Mouse (Mus musculus) neural tube, embryonic 12.5 days (tissue): Measurements from ENCODE around the gene Stoml1. TPM values are rescaled to one million over a fixed set of nuclear protein-coding genes. Genes with fewer than 3 reads are reported as not detected.
"Not testable (repeated sequence)": the region's sequence is repeated elsewhere in the genome, so short reads cannot be mapped to it uniquely, and the experiment has no call there.

Experiments
- ATAC-seq: fragments of 200-750 bp; cut with Nextera tagmentation; 2 replicates; pipeline ENCODE4 v1.8.0; 2017; ENCODE audit warnings: low read depth, mild to moderate bottlenecking, moderate TSS enrichment, moderate library complexity; ENCODE audit not compliant: low FRiP score
- H3K27ac ChIP-seq: fragments of 300-500 bp; sonication (generic); 2 replicates; pipeline ENCODE4 v1.5.1; 2016
- H3K27me3 ChIP-seq: fragments of 300-500 bp; sonication (generic); replicated peaks from 2 replicates; pipeline ENCODE4 v1.6.1; 2016; ENCODE audit warnings: mild to moderate bottlenecking
- H3K36me3 ChIP-seq: fragments of 300-500 bp; sonication (generic); 2 replicates; pipeline ENCODE4 v1.6.1; 2016; ENCODE audit warnings: mild to moderate bottlenecking
- H3K4me1 ChIP-seq: fragments of 300-500 bp; sonication (generic); 2 replicates; pipeline ENCODE4 v1.6.1; 2016
- H3K4me2 ChIP-seq: fragments of 300-500 bp; sonication (generic); replicated peaks from 2 replicates; pipeline ENCODE4 v1.6.1; 2016; ENCODE audit warnings: mild to moderate bottlenecking
- H3K4me3 ChIP-seq: fragments of 300-500 bp; sonication (generic); 2 replicates; pipeline ENCODE4 v1.5.1; 2016
- H3K9ac ChIP-seq: fragments of 300-500 bp; sonication (generic); 2 replicates; pipeline ENCODE4 v1.6.1; 2016; ENCODE audit warnings: mild to moderate bottlenecking
- H3K9me3 ChIP-seq: fragments of 300-500 bp; sonication (generic); 2 replicates; pipeline ENCODE4 v1.6.1; 2016; ENCODE audit warnings: mild to moderate bottlenecking
- WGBS: fragments of 180-500 bp; shearing (Covaris S2); methylation state at CpG from one replicate; pipeline ENCODE4 v1.1.7; 2016; 5-methylcytosine and 5-hydroxymethylcytosine counted together
- polyA plus RNA-seq: library from polyadenylated mRNA; unstranded; fragments of >200 nt; fragmentation: Nextera tagmentation; extraction: Ambion mirVana; gene quantifications from 2 replicates; pipeline ENCODE4 v1.2.1, GENCODE M21; 2016

Gene Stoml1
- polyA plus RNA-seq, 1 experiment from 2014 or later = 62.6 TPM

DNA sequence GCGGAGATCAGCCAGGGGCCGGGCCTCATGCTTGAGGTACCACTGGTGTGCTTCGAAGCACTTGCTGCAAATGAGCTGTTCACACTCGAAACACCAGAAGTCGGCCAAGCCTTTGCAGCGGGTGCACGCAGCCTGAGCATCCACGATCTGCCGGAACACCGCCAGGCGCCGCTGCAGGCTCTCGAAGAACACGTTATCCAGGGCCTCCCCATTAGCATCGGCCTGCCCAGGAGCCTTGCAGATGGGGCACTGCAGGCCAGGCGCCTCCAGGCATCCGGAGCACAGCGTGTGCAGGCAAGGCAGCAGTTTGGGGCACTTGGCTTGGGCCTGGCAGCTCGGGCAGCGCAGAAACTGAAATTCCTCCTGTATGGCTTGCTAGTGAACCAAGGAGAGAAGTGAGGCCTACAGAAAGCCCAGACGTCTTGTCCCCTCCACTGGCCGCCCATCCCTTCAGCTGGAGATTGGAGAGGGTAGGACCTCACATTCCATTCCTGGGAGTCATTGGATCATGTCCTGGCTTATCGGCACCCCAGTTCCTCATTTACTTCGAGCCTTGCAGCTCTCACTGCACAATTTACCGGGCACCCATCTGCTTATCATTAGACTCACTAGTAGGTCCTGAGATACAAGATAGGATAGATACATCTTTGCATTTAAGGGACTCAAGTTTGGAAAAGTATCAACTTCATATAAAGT, 5.8 kb upstream of the Stoml1 start:
- no peaks in the 10 kb centered on the region for H3K9me3 ChIP-seq
- H3K27me3 ChIP-seq = no peaks in the 10 kb centered on the region
- peak overlapping the region; percentile 46 for H3K4me2 ChIP-seq
- H3K36me3 ChIP-seq = no peaks in the 10 kb centered on the region
- 16% methylated on average over 25 of the region's 25 CpGs for WGBS
- peak; percentile 84; the same call in 1 of the 2 replicates for ATAC-seq
- H3K4me1 ChIP-seq = peaks cover 18% of the 10 kb centered on the region
- no peak overlapping the region for H3K4me3 ChIP-seq
- H3K9ac ChIP-seq = peak overlapping the region; percentile 42; the same call in 1 of the 2 replicates
- no peak overlapping the region for H3K27ac ChIP-seq

DNA sequence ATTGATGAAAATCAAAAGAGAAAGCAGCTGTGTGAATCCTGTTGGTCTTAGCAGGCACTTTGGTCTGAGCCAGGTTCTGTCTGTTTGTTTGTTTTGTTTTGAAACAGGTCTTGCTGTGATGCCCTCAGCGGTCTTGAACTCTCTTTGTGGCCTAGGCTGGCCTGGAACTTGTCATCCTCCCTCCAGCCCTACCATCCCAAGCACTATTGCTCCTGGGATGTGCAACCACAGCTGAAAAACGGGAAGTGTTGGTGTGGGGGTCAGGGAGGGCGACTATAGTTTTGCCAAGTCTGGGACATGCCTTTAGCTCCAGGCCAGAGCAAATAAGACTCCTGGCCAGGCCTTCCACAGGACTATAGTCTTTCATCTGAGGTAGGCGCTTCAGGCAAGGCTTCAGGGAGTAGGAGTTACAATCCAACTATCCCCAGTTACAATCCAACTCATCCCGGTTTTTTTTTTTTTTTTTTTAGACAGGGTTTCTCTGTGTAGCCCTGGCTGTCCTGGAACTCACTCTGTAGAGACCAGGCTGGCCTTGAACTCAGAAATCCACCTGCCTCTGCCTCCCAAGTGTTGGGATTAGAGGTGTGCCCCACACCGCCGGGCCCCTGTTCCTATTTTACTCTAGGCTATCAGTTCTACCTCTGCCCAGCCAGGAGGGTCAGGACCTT, 4.1 kb upstream of the Stoml1 start:
- Histone ChIP-seq H3K27me3 (no peaks in the 10 kb centered on the region), H3K36me3 (no peaks in the 10 kb centered on the region), H3K9ac (peak overlapping the region; percentile 53; the same call in 1 of the 2 replicates), H3K4me3 (peak overlapping the region; percentile 32), H3K4me1 (peaks cover 16% of the 10 kb centered on the region), H3K27ac (no peak overlapping the region), H3K9me3 (no peaks in the 10 kb centered on the region), H3K4me2 (peak overlapping the region; percentile 62)
- no peak for ATAC-seq
- 47% methylated on average over 7 of the region's 7 CpGs for WGBS

DNA sequence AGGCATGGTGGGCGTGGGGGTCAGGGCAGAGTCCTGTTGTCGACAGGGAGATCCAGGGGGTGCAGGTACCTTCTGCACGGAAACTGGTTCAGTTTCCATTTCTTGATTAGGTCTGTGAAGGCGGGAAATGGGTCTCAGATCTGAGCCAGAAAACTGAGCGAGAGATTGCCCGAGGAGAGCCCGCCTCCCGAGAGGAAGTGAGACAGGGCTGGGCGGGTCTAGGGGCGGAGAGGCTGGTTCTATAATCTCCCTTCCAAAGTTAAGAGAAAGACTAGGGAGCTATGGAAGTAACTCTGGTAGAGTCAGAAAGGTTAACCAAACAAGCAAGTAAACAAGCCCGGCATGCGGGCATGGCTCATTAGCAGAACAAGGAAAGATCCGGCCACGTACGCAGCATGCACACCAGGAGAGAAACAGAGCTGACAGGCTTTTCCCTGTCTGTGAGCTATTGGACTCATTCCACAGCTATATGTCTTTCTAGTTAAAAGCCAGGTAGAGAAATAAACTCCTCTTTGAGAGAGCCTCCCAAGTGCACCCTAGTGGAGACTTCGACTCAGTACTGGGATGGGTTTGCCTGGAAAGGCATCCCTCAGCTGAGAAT, 3.3 kb upstream of the Stoml1 start, which contains the start of gene Pml:
Gene Pml (minus strand): TSS at position 195 of the 601 bp plus-strand sequence.
- no peak for ATAC-seq
- Histone ChIP-seq H3K4me3 (peak within 1 kb of the TSS; percentile 32), H3K9ac (peak within 1 kb of the TSS; percentile 53), H3K4me1 (peaks cover 16% of the 10 kb centered on the region), H3K27ac (no peak within 1 kb of the TSS), H3K27me3 (no peaks in the 10 kb centered on the region), H3K4me2 (peak within 1 kb of the TSS; percentile 62), H3K36me3 (no peaks in the 10 kb centered on the region), H3K9me3 (no peaks in the 10 kb centered on the region)
- WGBS = 2% methylated on average over 16 of the region's 16 CpGs

DNA sequence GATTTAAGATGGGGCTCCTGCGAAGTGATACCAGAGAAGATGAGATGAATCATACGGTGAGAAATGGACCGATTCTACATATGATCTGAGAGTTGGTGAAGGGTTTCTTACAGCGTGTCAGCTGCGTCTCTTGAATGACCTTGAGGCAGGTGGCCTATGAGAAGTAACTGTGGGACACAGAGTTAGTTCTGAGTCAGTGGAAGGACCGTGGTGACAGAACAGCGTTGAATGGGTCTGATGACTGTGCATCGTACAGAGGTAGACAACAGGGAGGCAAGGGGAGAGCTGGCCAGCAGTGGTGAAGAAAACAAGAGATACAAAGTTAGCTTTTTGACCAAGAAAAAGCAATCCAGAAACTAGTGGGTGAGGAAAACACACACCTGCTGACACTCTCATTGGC, 2.6 kb upstream of the Stoml1 start:
- 76% methylated on average over 8 of the region's 8 CpGs for WGBS
- no peak for ATAC-seq
- no peak overlapping the region for H3K4me3 ChIP-seq
- H3K36me3 ChIP-seq = no peaks in the 10 kb centered on the region
- peak overlapping the region; percentile 62 for H3K4me2 ChIP-seq
- H3K4me1 ChIP-seq = peaks cover 16% of the 10 kb centered on the region
- H3K27ac ChIP-seq = no peak overlapping the region
- H3K9ac ChIP-seq = no peak overlapping the region
- no peaks in the 10 kb centered on the region for H3K9me3 ChIP-seq
- no peaks in the 10 kb centered on the region for H3K27me3 ChIP-seq

DNA sequence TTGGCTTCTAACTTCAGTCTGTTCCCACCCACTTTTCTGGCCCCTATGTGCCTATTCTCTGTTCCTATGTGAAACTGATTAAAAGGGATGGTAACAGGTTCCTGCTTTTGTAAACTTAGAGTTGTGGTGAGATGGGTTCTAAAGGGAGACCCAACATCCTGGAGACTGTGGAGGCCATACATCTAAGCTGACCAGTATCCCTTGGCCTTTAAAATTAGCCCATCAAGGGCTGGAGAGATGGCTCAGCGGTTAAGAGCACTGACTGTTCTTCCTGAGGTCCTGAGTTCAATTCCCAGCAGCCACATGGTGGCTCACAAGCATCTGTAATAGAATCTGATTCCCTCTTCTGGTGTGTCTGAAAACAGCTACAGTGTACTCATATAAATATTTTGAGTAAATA, 2.2 kb upstream of the Stoml1 start:
- not testable (repeated sequence) for H3K27me3 ChIP-seq, H3K27ac ChIP-seq, H3K9ac ChIP-seq, ATAC-seq, H3K4me2 ChIP-seq, H3K36me3 ChIP-seq, H3K9me3 ChIP-seq, H3K4me3 ChIP-seq
- H3K4me1 ChIP-seq = peaks cover 16% of the 10 kb centered on the region
- 84% methylated on average over 1 of the region's 1 CpGs for WGBS

DNA sequence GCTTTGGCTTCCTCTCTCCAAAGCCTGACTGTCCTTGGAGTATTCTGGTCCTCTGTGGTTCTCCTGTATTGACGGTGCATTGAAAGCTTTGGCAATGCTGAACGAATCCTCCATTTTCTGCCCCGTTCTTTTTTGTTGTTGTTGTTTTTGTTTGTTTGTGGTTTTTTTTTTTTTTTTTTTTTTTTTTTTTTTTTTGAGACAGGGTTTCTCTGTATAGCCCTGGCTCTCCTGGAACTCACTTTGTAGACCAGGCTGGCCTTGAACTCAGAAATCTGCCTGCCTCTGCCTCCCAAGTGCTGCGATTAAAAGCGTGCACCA, 800 bp downstream of the Stoml1 start:
- not testable (repeated sequence) for H3K27ac ChIP-seq, ATAC-seq, H3K9me3 ChIP-seq, H3K4me1 ChIP-seq, H3K27me3 ChIP-seq
- WGBS = 76% methylated on average over 5 of the region's 5 CpGs
- Histone ChIP-seq H3K4me2 (peak overlapping the region; percentile 66), H3K9ac (peak overlapping the region; percentile 79), H3K36me3 (peaks cover 29% of the 10 kb centered on the region), H3K4me3 (peak overlapping the region; percentile 78)

DNA sequence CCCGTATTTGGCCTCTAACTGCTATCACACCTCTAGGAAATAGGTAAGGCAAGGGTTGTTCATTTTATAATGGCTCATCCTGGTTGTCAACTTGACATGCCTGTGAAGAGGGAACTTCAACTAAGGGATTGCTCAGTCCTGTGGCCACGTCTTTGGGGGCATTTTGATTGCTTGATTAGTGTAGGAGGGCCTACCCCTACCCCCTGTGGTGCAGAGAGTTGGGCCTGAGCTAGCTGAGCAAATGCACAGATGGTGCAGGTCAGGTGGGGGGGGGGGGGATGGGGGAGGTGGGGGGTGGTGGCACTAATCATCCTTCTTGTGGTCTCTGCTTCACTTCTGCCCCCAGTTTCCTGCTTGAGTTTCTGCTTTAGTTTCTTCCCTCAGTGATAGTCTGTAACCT, 2.1 kb downstream of the Stoml1 start:
- Histone ChIP-seq H3K4me2 (no peak overlapping the region), H3K9me3 (no peaks in the 10 kb centered on the region), H3K4me3 (no peak overlapping the region), H3K9ac (no peak overlapping the region), H3K27me3 (no peaks in the 10 kb centered on the region), H3K27ac (no peak overlapping the region), H3K36me3 (peaks cover 40% of the 10 kb centered on the region), H3K4me1 (peaks cover 3% of the 10 kb centered on the region; the same call in 1 of the 2 replicates)
- no peak for ATAC-seq
- WGBS = 52% methylated on average over 2 of the region's 2 CpGs

DNA sequence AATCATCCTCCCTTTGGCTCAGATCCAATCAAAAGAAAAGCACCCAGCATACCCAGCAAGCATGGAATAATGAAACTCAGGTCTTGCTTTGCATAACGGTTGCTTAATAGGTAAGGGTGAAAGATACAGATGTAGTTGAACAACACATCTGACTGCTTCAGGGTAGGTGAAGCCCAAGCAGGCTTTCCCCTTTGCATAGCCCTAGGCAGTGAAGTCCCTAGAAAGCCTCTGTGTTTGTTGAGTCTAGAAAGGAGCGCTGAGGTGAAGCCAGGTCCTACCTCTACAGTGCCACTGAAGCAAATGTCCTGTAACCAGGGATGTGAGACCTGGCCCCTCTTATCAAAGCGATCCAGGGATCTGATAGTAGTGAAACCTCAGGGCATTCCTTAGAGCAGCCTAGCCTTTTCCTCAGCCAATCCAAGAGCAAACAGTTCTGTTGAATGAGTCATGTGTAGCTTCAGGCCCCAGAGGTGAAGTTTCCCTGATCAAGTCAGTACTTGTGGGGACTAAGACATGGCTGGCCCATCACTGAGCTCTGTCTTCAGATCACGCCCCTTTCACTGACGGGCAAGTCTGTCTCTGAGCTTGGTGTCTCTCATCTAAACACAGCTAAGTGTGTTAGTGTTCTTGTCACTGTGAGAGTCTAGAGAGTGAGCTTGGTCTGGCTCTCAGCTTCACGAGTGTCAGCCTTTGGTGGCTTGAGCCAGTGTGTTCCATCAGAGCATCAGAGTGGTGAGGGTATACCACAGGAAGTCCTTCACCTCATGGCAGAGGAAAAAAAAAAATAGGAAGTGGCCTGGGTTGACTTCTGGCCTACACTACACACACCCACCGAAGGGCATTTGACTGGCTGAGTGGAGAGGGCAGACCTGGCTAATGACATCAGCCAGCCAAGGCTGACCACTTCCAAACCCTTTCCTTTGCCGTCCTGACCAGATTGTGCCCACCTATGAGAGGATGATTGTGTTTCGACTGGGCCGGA, 3.0 kb downstream of the Stoml1 start:
- WGBS = 92% methylated on average over 10 of the region's 10 CpGs
- no peak for ATAC-seq
- Histone ChIP-seq H3K36me3 (peaks cover 46% of the 10 kb centered on the region), H3K9me3 (no peaks in the 10 kb centered on the region), H3K4me1 (peaks cover 3% of the 10 kb centered on the region; the same call in 1 of the 2 replicates), H3K27ac (no peak overlapping the region), H3K9ac (no peak overlapping the region), H3K27me3 (no peaks in the 10 kb centered on the region), H3K4me3 (no peak overlapping the region), H3K4me2 (no peak overlapping the region)

DNA sequence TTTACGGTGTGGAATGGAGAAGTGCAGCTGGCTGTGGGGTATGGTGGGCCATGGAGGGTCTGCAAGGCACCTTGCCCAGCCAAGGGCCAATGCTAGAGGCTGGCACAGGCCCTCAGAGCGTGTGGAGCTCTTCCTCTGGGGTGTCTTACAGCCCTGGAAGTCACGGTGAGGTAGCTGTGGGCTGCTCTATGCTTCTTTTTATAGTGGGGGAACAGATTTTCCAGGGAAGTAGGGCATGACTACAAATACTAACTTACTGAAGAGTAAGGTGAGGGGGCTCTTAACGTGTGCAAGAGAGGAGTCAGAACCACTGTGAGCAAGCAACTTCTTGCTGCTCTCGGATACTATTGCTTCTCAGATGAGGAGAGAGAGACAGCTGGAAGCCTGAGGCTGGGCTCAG, 9.5 kb downstream of the Stoml1 start:
- H3K4me1 ChIP-seq = no peaks in the 10 kb centered on the region
- H3K27ac ChIP-seq = no peak overlapping the region
- H3K9ac ChIP-seq = no peak overlapping the region
- H3K27me3 ChIP-seq = no peaks in the 10 kb centered on the region
- H3K4me2 ChIP-seq = no peak overlapping the region
- 91% methylated on average over 5 of the region's 5 CpGs for WGBS
- peaks cover 45% of the 10 kb centered on the region for H3K36me3 ChIP-seq
- no peak overlapping the region for H3K4me3 ChIP-seq
- no peaks in the 10 kb centered on the region for H3K9me3 ChIP-seq
- no peak for ATAC-seq

DNA sequence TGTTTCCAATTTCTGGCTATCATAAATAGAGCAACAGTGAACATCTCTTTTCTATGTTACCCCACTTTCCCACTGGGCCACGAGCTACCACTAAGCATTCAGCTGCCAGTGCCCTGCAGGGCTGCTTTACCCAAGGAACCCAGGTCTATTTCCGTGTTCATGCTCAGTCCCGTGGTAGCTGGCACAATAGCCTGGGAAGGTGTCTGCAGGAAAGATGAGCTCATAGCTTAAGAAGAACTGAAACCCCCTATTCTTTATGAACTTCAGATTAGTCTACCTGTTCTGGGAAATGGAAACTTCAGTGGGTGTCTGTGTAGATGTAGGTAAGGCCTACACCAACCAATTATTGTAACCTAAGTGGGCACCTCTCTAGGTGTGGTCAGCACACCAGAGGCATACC, 12.4 kb downstream of the Stoml1 start:
- Histone ChIP-seq H3K36me3 (peaks cover 22% of the 10 kb centered on the region), H3K27me3 (no peaks in the 10 kb centered on the region), H3K27ac (no peak overlapping the region), H3K4me2 (no peak overlapping the region), H3K4me1 (no peaks in the 10 kb centered on the region), H3K4me3 (no peak overlapping the region), H3K9me3 (no peaks in the 10 kb centered on the region), H3K9ac (no peak overlapping the region)
- 83% methylated on average over 3 of the region's 3 CpGs for WGBS
- ATAC-seq = no peak

DNA sequence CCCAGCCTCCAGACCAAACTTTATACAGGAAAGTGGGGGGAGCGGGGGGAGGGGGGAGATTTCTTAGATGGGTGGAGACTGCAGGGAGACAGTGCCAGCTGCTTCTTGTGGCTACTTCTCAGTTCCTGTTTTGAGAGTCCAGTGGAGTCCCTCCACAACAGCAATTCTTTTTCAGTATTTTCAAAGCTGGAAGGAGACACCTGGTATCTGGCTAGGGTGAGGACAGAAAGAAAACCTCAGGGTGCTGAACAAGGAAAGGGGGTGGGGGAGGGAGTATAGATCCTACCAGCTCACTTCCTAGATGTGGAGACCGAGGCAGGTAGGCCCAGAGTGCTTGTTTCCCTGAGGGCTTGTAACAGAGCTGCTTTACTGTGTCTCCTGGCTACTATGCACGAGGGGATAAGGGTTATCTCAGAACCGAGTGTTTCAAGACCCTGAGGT, 13.6 kb downstream of the Stoml1 start:
- Histone ChIP-seq H3K4me3 (no peak overlapping the region), H3K9me3 (no peaks in the 10 kb centered on the region), H3K27me3 (no peaks in the 10 kb centered on the region), H3K4me2 (no peak overlapping the region), H3K36me3 (peaks cover 14% of the 10 kb centered on the region), H3K4me1 (no peaks in the 10 kb centered on the region), H3K9ac (no peak overlapping the region), H3K27ac (no peak overlapping the region)
- 44% methylated on average over 4 of the region's 4 CpGs for WGBS
- no peak for ATAC-seq

DNA sequence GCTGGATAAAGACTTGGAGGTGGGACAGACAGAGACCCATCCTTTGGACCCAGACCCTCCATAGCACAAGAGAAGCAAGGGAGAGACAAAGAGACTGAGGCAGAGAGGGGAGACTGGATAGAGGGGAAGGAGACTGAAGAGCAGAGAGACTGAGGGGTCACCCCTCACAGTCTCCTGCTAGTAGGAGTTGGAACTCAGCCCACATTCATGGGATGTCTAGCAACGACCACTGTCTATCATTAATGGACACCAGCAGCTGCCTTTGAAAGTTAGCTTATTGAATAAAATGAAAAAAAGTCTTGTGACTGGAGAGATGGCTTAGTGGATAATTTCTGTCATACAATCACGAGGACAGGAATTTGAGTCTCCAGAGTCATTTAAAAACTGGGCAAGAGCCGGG, 14.1 kb downstream of the Stoml1 start:
- no peaks in the 10 kb centered on the region for H3K9me3 ChIP-seq
- H3K4me3 ChIP-seq = no peak overlapping the region
- ATAC-seq = no peak
- 79% methylated on average over 3 of the region's 3 CpGs for WGBS
- no peak overlapping the region for H3K27ac ChIP-seq
- H3K4me1 ChIP-seq = no peaks in the 10 kb centered on the region
- no peak overlapping the region for H3K9ac ChIP-seq
- no peak overlapping the region for H3K4me2 ChIP-seq
- peaks cover 9% of the 10 kb centered on the region for H3K36me3 ChIP-seq
- no peaks in the 10 kb centered on the region for H3K27me3 ChIP-seq
